Mouse (Mus musculus): Measurements from ENCODE around the gene Map1a. TPM values are rescaled to one million over a fixed set of nuclear protein-coding genes. Genes with fewer than 3 reads are reported as not detected.
A peak's percentile ranks its signal among the peaks of the same experiment; 100 is the strongest.

The Map1a gene
- 22.5 and 27.1 TPM in 2 replicates for polyA plus RNA-seq (2015; fragmentation: Nextera tagmentation; extraction: Ambion mirVana)

DNA sequence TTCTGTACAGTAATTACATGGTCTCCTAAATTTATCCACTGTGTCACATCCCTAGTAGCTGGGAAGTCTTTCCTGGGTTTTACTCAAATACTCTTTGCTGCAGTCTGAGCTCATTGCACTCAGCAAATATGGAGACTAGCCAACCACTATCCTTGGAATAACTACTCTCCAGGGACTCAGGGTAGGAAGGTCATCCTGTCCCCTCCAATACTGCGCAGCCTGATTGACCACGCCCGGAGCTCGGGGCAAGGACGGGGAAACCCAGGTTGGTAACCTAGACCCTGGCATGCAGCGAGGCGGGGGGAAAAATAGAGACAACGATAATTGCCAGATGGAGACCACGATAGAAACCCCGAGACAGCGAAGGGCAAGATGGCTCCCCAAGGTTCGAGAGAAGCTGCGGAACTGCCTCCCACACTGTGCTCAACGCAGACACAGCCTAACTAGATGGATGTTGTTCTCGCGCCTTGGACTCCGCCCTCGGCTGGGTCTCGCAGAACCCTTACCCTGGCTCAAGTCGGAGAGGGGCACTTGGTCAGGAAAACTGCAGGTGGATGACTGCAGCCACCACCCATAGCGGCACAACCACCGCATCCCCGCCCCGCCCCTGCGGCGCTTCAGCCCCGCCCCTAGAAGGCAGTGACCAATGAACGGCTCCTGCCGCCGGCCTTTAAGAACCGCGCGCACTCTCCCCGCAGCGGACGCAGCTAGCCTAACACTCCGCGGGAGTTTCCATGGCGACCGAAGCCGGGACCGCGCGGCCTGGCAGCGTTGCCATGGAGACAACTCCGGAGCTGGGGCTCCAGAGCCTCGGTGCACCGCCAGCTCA is at the start of gene Map1a:
Gene Map1a (plus strand): TSS at position 700 of the 829 bp plus-strand sequence.
- H3K27ac ChIP-seq: peak within 1 kb of the TSS; percentile 91
- H3K4me1 ChIP-seq: peaks cover 43% of the 10 kb centered on the region
- ATAC-seq (replicated peaks): peak; percentile 97
- peak within 1 kb of the TSS; percentile 90 for H3K4me2 ChIP-seq
- H3K27me3 ChIP-seq (replicated peaks): no peaks in the 10 kb centered on the region
- H3K36me3 ChIP-seq (replicated peaks): no peaks in the 10 kb centered on the region
- under 1% methylated on average over 48 of the region's 48 CpGs for WGBS
- peak within 1 kb of the TSS; percentile 80 for H3K4me3 ChIP-seq
- no peaks in the 10 kb centered on the region for H3K9me3 ChIP-seq
- H3K9ac ChIP-seq: peak within 1 kb of the TSS; percentile 61

DNA sequence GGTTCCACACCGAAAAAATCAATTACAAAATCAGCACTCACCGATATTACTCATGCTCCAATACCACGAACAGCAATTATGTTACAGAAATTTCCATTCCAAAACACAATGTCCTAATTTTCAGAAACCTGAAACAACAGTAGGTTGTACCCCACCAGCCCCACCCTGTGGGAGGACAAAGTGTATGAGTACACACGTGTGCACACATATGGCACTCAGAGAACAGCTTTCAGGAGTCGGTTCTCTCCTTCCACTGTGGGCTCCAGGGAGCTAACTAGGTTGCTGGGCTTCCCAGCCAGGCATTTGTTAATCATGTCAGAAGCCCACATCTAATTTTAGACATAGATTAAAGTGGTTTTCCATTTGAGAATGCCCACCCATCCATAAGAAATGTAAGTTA is 45.3 kb upstream of the Map1a start:
- Histone ChIP-seq H3K9ac (no peak overlapping the region), H3K27me3 (replicated peaks) (no peaks in the 10 kb centered on the region), H3K4me3 (no peak overlapping the region), H3K36me3 (replicated peaks) (peaks cover 68% of the 10 kb centered on the region), H3K4me2 (no peak overlapping the region), H3K4me1 (no peaks in the 10 kb centered on the region), H3K27ac (no peak overlapping the region), H3K9me3 (no peaks in the 10 kb centered on the region)
- ATAC-seq (replicated peaks): no peak
- 95% methylated on average over 5 of the region's 5 CpGs for WGBS

DNA sequence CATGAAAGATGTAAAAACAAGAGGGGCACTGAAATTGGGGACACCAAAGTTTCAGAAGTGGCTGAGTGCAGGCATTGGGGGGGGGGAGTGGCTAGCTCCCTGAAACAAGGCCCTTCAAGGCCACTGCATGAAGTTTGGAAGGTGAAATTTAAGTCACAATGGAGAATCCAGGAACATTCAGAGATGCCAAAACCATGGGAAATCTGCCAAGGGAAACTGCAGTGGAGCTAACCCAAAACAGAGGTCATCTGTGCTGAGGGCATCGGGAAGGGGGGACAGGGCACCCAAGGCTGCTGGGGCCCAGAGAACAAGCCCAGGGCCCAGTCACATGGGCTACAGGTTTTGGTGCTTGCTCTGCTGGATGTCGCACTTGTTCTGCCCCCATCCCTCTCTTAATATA is 39.6 kb upstream of the Map1a start:
- Histone ChIP-seq H3K27ac (no peak overlapping the region), H3K4me2 (no peak overlapping the region), H3K4me1 (no peaks in the 10 kb centered on the region), H3K36me3 (replicated peaks) (peaks cover 89% of the 10 kb centered on the region), H3K4me3 (no peak overlapping the region), H3K27me3 (replicated peaks) (no peaks in the 10 kb centered on the region), H3K9me3 (no peaks in the 10 kb centered on the region), H3K9ac (no peak overlapping the region)
- 94% methylated on average over 2 of the region's 2 CpGs for WGBS
- ATAC-seq (replicated peaks): no peak

DNA sequence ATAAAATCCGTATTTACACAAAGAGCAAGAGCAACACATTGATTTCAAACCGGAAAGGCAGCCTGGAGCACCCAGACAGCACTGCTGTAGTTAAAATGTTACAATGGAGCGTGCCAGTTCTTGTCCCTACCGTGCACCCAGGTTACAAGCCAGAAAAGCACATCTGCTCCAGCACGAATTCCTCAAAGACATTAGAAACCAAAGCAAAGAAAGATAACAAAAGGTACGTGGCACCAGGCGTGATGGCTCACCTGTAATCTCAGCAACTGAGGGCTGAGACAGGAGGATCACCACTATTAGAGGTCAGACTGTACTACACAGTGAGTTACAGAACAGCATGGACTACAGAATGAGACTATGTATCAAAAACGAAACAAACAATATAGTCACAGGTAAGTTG is 21.0 kb upstream of the Map1a start:
- no peak overlapping the region for H3K9ac ChIP-seq
- H3K4me2 ChIP-seq: peak overlapping the region; percentile 23; the same call in 1 of the 2 replicates
- no peaks in the 10 kb centered on the region for H3K27me3 ChIP-seq (replicated peaks)
- ATAC-seq (replicated peaks): no peak
- WGBS: 78% methylated on average over 8 of the region's 8 CpGs
- H3K36me3 ChIP-seq (replicated peaks): peaks cover 15% of the 10 kb centered on the region; the same call in 1 of the 2 replicates
- H3K4me1 ChIP-seq: peaks cover 45% of the 10 kb centered on the region
- H3K9me3 ChIP-seq: no peaks in the 10 kb centered on the region
- no peak overlapping the region for H3K27ac ChIP-seq
- no peak overlapping the region for H3K4me3 ChIP-seq

DNA sequence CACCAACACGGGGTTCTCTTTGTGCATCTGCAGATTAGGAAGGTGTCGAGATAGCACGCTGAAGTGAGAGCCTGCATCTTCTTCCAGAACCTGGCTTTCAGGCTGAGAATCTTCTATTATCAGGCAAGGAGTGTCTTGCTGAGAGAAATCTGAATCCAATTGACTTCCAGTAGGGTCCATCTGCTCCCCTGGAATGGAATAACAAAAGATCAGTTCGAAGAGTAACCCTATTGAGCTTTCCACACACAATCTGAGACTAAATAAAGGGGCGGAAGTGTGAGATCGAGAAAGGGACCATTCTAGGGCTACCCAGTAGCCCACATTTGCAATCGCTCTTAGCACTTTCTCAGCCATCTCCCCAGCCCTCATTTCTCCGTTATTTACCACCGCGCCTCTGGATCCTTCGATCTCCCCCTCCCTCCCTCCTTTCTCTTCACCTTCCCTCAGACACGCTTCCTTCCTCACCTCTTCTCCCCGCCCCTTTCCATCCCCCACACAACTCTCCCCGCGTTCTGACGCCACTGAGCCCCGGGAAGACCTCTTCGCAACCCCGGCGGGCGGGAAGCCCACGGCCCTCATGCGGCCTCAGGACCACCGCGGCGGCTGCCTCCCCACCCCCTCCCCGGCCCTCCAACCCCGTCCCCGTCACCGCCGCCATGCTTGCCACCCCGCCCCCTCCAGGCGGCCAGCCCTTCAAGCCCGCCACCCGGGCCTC is 18.7 kb upstream of the Map1a start:
- Histone ChIP-seq H3K4me1 (peaks cover 45% of the 10 kb centered on the region), H3K4me2 (peak overlapping the region; percentile 65), H3K27ac (peak overlapping the region; percentile 98), H3K9me3 (no peaks in the 10 kb centered on the region), H3K9ac (peak overlapping the region; percentile 91), H3K36me3 (replicated peaks) (peaks cover 7% of the 10 kb centered on the region; the same call in 1 of the 2 replicates), H3K27me3 (replicated peaks) (no peaks in the 10 kb centered on the region), H3K4me3 (peak overlapping the region; percentile 78)
- ATAC-seq (replicated peaks): peak; percentile 87
- WGBS: 0% methylated on average over 34 of the region's 35 CpGs

DNA sequence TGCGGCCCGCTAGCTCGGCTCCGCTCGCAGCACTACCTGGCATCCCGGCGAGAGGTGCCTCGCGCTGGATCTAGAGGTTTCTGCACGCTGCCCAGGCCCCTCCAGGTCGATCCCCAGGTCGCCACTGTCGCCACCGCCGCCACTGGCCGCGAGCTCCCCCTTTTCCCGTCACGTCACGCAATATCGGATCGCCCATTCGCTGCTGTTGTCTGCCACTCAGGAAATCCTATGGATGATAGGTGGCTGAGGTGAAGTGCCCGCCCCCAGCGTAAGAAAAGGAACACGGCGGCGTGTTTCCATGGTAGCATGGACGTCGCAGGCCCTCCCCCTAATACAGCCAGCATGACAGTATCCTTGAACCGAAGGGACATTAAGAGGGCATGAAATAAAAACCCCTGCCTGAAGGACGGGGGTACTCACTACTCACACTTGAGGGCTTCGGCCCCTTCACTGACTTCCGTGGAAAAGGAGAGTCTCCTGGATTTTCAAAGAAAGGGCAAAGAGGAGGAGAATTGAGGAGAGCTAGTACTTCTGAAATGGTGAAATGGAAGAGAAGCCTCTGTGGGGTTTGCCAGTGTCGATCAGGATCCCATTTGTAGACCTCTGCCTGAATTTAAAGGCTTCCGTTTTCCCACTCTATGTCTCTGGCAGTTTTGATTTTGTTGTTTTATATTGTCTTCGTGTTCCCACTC is 18.0 kb upstream of the Map1a start, which contains the start of gene Trp53bp1:
Gene Trp53bp1 (minus strand): TSS at position 172 of the 692 bp plus-strand sequence.
- H3K36me3 ChIP-seq (replicated peaks): peaks cover 7% of the 10 kb centered on the region; the same call in 1 of the 2 replicates
- peak within 1 kb of the TSS; percentile 91 for H3K9ac ChIP-seq
- H3K27ac ChIP-seq: peak within 1 kb of the TSS; percentile 98
- peak within 1 kb of the TSS; percentile 78 for H3K4me3 ChIP-seq
- ATAC-seq (replicated peaks): peak; percentile 99
- peak within 1 kb of the TSS; percentile 65 for H3K4me2 ChIP-seq
- H3K4me1 ChIP-seq: peaks cover 45% of the 10 kb centered on the region
- no peaks in the 10 kb centered on the region for H3K27me3 ChIP-seq (replicated peaks)
- no peaks in the 10 kb centered on the region for H3K9me3 ChIP-seq
- WGBS: 0% methylated on average over 37 of the region's 37 CpGs

DNA sequence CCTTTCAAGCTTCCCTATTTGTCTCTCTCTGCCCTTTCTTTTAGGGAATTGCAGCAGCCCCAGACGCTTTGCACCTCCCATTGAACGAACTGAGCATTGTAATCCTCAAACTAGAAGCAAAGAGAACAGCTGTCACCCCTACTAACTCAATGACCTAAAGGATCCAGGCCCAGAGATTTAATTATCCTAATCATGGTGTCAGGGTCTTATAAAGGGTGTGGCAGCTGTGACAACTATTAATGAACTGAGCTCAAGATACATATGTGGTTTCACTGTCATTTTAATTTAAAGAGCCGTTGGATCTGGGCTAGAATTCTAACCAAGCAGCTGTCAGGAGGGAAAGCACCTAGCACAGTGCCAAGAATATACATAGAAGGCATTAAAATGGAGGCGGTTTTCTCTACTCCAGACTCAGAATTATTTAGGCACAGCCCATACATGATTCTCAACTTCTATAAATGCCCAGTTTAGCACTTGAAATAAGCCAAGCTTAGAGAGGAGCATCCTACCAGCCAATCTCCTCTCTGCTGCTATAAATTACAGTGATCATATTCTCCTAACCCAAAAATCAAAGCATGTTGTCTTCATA is 17.4 kb upstream of the Map1a start:
- ATAC-seq (replicated peaks): peak; percentile 17; the same call in 1 of the 2 replicates

DNA sequence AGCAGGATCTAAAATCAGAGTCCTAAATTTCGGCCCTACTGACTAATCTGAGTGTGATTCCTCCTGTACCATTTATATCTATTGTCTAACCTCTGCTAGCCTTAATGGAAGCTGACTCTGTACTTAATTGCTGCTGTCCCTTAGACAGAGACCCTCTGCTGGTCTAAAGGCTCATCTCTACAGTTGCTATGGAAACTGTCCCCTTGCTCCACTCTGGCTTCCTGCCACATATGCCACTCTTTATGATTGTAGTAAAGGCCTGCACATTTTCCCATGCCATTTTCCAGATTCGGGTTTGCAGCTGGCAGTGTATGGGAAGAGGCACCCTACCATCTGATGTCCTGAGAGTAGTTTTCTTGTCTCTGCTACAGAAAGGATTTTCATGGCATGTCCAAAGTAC is 1.6 kb upstream of the Map1a start:
- Histone ChIP-seq H3K4me2 (peak overlapping the region; percentile 90; the same call in 1 of the 2 replicates), H3K4me3 (no peak overlapping the region), H3K27me3 (replicated peaks) (no peaks in the 10 kb centered on the region), H3K27ac (peak overlapping the region; percentile 91), H3K4me1 (peaks cover 35% of the 10 kb centered on the region), H3K9ac (peak overlapping the region; percentile 57), H3K36me3 (replicated peaks) (no peaks in the 10 kb centered on the region), H3K9me3 (no peaks in the 10 kb centered on the region)
- no peak for ATAC-seq (replicated peaks)
- 37% methylated on average over 2 of the region's 2 CpGs for WGBS

More for the DNA sequence above, 17.4 kb upstream of the Map1a start:
- H3K4me2 ChIP-seq: peak overlapping the region; percentile 65
- H3K27ac ChIP-seq: peak overlapping the region; percentile 98
- peaks cover 40% of the 10 kb centered on the region for H3K4me1 ChIP-seq
- H3K9ac ChIP-seq: peak overlapping the region; percentile 91
- H3K9me3 ChIP-seq: no peaks in the 10 kb centered on the region
- no peaks in the 10 kb centered on the region for H3K27me3 ChIP-seq (replicated peaks)
- H3K36me3 ChIP-seq (replicated peaks): peaks cover 4% of the 10 kb centered on the region; the same call in 1 of the 2 replicates
- peak overlapping the region; percentile 78 for H3K4me3 ChIP-seq
- WGBS: 8% methylated on average over 4 of the region's 4 CpGs

DNA sequence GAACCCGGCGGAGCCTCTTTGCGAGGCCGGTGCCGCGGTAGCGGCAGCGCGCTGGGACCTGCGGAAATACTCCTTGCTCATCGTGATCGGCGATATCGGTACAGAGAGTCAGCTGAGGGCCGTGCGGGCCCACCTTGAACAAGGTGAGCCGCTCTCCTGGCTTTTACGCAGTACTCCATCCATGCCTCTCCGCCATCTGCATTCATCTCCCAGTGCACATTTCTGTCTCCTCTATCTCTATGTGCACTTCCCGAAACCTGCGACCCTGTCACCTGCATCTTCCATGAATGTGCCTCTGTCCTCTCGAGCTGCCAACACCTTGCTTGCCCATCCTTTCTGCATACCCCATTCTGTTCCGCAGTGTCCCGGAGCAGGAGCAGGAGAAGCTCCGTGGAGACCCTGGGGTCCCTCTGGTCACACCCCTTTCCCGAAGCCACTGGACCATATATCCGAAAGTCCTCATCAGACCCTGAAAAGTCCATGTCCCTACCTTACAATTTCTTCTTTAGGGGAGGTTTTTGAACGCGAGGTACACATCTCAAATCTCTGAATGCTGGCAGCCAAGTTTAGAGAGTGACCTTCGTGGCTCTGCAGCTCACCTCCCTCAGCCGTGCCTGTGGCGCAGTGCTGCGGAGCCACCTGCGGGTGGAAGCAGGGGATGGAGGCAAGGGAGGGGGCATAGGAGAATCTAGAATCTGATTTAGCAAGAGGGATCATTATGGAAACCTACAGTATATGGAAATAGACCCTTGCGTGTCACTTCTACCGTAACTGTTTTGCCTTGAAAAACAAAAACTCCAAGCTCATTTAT is 535 bp downstream of the Map1a start:
- Histone ChIP-seq H3K4me1 (peaks cover 51% of the 10 kb centered on the region), H3K27me3 (replicated peaks) (no peaks in the 10 kb centered on the region), H3K27ac (peak overlapping the region; percentile 91), H3K4me3 (peak overlapping the region; percentile 80), H3K4me2 (peak overlapping the region; percentile 90), H3K36me3 (replicated peaks) (no peaks in the 10 kb centered on the region), H3K9me3 (no peaks in the 10 kb centered on the region), H3K9ac (peak overlapping the region; percentile 61)
- ATAC-seq (replicated peaks): peak; percentile 73
- 3% methylated on average over 36 of the region's 36 CpGs for WGBS

DNA sequence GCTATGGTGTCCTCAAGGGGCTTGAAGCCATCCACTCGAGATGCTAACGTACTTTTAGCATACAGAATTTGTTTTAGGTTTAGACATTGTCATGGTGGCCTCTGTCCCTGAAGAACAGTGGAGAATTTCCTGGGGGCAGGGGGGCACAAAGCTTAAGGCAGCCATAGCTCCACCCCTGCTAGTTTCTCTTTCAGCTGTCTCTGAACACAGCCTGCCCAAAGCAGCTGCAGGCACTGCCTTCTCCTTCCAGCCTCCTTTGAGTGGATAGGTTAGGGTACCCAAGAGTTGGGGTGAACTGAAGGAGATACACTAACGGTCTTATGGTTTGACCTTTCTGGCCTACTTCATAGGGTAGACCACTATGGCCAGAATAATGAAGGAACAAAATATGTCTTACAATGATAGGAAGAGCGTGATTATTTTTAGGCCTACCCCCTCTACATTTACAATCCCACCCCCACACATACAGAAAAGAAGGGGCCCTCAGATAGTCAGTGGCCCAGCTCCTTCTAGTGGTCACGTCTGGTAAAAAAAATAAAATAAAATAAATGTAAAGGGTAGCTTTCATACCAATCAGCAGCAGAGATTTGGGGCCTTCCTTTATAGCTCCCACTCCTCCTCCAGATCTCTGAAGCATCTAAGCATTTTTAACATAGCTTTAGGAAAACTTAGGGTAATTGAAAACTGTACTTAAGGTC is 3.1 kb downstream of the Map1a start:
- WGBS: 69% methylated on average over 5 of the region's 5 CpGs
- Histone ChIP-seq H3K27me3 (replicated peaks) (no peaks in the 10 kb centered on the region), H3K36me3 (replicated peaks) (no peaks in the 10 kb centered on the region), H3K4me3 (no peak overlapping the region), H3K4me2 (no peak overlapping the region), H3K27ac (no peak overlapping the region), H3K9ac (no peak overlapping the region), H3K4me1 (peaks cover 68% of the 10 kb centered on the region), H3K9me3 (no peaks in the 10 kb centered on the region)
- ATAC-seq (replicated peaks): no peak
